Mouse (Mus musculus) T-cell, adult 66 days (primary cell): ENCODE measurements around the gene Zfpl1. TPM values are rescaled to one million over a fixed set of nuclear protein-coding genes. Genes with fewer than 3 reads are reported as not detected.

Experiments
- total RNA-seq, 2 experiments: library from RNA; stranded (reverse); gene quantifications; 3 replicates in 1 of 2; 4 replicates in 1 of 2; pipeline ENCODE4 v1.2.4; 2023

Gene Zfpl1
- 10 to 100 TPM; 56.5 to 63.3 TPM for total RNA-seq

GRCm38 (mm10) chr19:6084478-6085248 is at the start of gene Zfpl1, which contains the start of gene Cdca5:
Zfpl1 (minus strand) TSS chr19:6084956.
Cdca5 (plus strand) TSS chr19:6084983.

GRCm38 (mm10) chr19:6127760-6128341 is 43.1 kb upstream of the Zfpl1 start, which contains the start of gene Snx15:
Snx15 (minus strand) TSS chr19:6128304.

GRCm38 (mm10) chr19:6117986-6118676 is 33.4 kb upstream of the Zfpl1 start, which contains the start of gene Sac3d1:
Sac3d1 (minus strand) TSS chr19:6118650.

GRCm38 (mm10) chr19:6105586-6105985 is 20.8 kb upstream of the Zfpl1 start, which contains the start of gene Naaladl1:
Naaladl1 (plus strand) TSS chr19:6105782.

GRCm38 (mm10) chr19:6094119-6094518 is 9.4 kb upstream of the Zfpl1 start, which contains the start of gene AC131692.1:
AC131692.1 (plus strand) TSS chr19:6094419.

GRCm38 (mm10) chr19:6082156-6082555 is 2.6 kb downstream of the Zfpl1 start, which contains the start of gene Gm28374:
Gm28374 (minus strand) TSS chr19:6082256.

GRCm38 (mm10) chr19:6079983-6080480 is 4.7 kb downstream of the Zfpl1 start, which contains the start of gene Tmem262:
Tmem262 (plus strand) TSS chr19:6080033.

GRCm38 (mm10) chr19:6076564-6077393 is 8.0 kb downstream of the Zfpl1 start, which contains the start of gene Vps51:
Vps51 (minus strand) TSS chr19:6077231.

DNA sequence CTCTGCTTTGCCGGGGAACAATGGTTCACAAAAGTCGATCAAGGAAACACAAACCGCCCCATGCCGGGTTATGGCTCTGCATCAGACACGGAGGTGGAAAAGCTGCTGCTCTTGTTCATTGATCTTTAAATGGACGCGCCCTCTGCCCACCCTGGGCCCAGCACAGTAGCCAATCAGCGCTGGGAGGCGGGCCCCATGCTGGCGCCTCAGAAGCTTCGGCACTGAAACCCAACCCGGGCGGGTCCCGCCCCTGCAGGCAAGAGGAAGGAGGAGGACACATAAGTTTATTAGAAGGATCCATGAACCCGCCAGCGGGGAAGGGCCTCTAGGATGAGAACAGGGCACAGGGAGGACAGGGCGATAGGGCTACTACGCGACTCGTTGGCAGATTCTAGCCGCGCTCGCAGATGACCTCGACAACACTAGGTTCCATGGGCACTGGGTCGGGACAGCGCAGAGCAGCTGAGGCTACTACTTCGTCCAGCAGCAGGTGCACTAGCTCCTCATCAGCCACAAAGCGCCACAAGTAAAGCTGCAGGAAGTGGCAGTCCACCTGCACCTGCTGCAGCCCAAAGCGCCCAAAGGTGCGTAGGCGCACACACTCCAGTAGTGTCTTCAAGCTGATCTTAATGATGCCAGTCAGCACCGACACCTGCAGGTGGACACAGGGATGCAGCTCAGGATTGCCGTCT is 16.9 kb downstream of the Zfpl1 start, which contains the start of gene Tm7sf2:
Gene Tm7sf2, minus strand, starts transcription at position 650 of the 692 bp plus-strand sequence.

DNA sequence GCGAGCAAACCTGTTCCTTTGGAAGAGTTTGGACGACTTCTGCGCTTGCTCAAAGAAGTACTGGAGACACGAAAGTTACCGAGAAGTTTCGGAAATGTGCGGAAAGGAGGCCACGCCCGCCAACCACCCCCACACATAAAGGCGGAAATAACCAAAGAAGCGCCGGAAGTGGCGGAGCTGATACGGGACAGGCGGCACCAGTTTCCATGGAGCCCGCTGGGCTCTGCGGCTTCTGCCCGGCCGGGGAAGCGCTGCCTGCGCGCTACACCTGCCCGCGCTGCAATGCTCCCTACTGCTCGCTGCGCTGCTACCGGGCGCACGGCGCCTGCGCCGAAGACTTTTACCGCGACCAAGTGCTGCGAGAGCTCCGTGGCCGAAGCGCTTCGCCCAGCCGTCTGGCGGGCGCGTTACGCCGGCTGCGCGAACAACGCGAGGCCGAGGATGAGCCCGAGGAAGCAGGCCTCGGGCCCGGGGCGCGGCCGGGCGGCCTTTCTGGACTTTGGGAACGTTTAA is 23.7 kb downstream of the Zfpl1 start, which contains the start of gene Znhit2:
Gene Znhit2, plus strand, starts transcription at position 172 of the 513 bp plus-strand sequence.

GRCm38 (mm10) chr19:6057313-6058096 is 27.3 kb downstream of the Zfpl1 start, which contains the start of the genes Mrpl49 and Fau:
Mrpl49 (minus strand) TSS chr19:6057785.
Fau (plus strand) TSS chr19:6057844.

DNA sequence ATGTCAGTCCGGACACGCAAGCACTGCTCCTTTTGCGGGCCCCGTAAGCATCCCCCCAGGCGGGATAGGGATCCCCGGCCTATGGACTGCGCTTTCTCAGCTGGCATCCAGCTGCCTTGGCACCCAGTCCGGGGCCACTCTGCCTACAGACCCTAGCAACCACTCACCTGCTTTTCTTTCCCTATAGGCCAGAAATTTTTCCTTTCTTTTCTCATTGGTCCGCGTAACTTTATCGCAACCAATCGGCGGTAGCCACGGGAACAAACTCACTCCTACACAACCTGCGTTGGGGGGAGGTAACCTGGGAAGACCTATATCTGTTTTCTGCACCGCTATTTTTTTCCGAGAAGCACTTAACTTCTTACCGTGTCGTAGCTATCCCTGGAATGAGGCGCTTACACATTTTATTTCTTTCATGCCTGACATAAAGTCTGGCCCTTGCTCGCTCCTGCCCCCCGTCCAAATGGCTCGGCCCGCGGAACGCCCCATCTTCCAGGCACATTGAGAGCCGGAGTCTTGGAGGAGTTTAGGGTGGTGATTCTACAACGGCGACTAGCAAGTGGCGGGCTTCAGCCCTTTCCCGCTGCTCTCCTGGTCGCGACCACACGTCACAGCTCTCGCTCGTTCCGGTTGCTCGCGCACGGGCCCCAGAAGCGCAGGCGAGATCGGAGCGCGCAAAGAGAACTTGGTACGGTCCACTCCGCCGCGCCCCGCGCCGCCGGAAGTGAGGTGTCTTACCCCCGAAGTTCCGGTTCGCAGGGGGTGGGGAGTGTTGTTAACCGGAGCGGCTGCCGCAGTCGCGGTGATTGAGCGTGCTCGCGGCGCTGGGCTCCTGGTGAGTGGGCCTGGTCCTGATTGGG is 38.2 kb downstream of the Zfpl1 start, which contains the start of gene Syvn1:
Gene Syvn1, plus strand, starts transcription at position 283 of the 860 bp plus-strand sequence.

Other genes with a start within 250 kb of the Zfpl1 start
- gene Frmd8, start 209.7 kb downstream of the Zfpl1 start, total RNA-seq: 100 to 1,000 TPM; 177 to 193 TPM
- 10 to 100 TPM; 22.3 to 23.2 TPM for gene Slc25a45, start 207.1 kb downstream of the Zfpl1 start, total RNA-seq
- 1 to 10 TPM; 4.9 to 6.1 TPM for gene Tigd3, start 190.8 kb downstream of the Zfpl1 start, total RNA-seq
- 100 to 1,000 TPM; 147 to 183 TPM for gene Dpf2, start 171.9 kb downstream of the Zfpl1 start, total RNA-seq
- under 1 TPM in 1 of 2 experiments, not detected in 1; 0.52 TPM for gene Cdc42ep2, start 160.1 kb downstream of the Zfpl1 start, total RNA-seq
- gene Pola2, start 120.8 kb downstream of the Zfpl1 start, total RNA-seq: 10 to 100 TPM; 66.1 to 74.2 TPM
- gene Slc22a20, start 98.8 kb downstream of the Zfpl1 start, total RNA-seq: not detected
- gene Capn1, start 69.1 kb downstream of the Zfpl1 start, total RNA-seq: 100 to 1,000 TPM; 165 to 174 TPM
- 10 to 100 TPM; 49.9 to 56.0 TPM for gene Syvn1, start 38.4 kb downstream of the Zfpl1 start, total RNA-seq
- 10 to 100 TPM; 21.7 to 31.5 TPM for gene Mrpl49, start 27.2 kb downstream of the Zfpl1 start, total RNA-seq
- 1,000 to 10,000 TPM; 3,055 to 3,156 TPM for gene Fau, start 27.1 kb downstream of the Zfpl1 start, total RNA-seq
- 10 to 100 TPM; 16.1 to 20.1 TPM for gene Znhit2, start 23.8 kb downstream of the Zfpl1 start, total RNA-seq
- 10 to 100 TPM; 18.7 to 20.5 TPM for gene Tm7sf2, start 16.6 kb downstream of the Zfpl1 start, total RNA-seq
- 100 to 1,000 TPM; 107 to 113 TPM for gene Vps51, start 7.7 kb downstream of the Zfpl1 start, total RNA-seq
- not detected for gene Tmem262, start 4.9 kb downstream of the Zfpl1 start, total RNA-seq
- gene Gm28374, start 2.7 kb downstream of the Zfpl1 start, total RNA-seq: not detected
- 1 to 10 TPM; 1.7 to 3.6 TPM for gene Cdca5, start within 50 bp of the Zfpl1 start, total RNA-seq
- not detected for gene AC131692.1, start 9.5 kb upstream of the Zfpl1 start, total RNA-seq
- not detected for gene Naaladl1, start 20.8 kb upstream of the Zfpl1 start, total RNA-seq
- gene Sac3d1, start 33.7 kb upstream of the Zfpl1 start, total RNA-seq: 10 to 100 TPM; 10.7 to 14.0 TPM
- gene Snx15, start 43.3 kb upstream of the Zfpl1 start, total RNA-seq: 10 to 100 TPM; 33.6 to 39.4 TPM
- gene Batf2, start 56.0 kb upstream of the Zfpl1 start, total RNA-seq: under 1 TPM in 1 of 2 experiments, not detected in 1; 0.95 TPM
- gene Arl2, start 56.6 kb upstream of the Zfpl1 start, total RNA-seq: 10 to 100 TPM; 24.3 to 25.9 TPM
- gene Majin, start 99.4 kb upstream of the Zfpl1 start, total RNA-seq: not detected
- not detected for gene Gpha2, start 141.4 kb upstream of the Zfpl1 start, total RNA-seq
- 10 to 100 TPM; 20.3 to 31.1 TPM for gene Ppp2r5b, start 150.9 kb upstream of the Zfpl1 start, total RNA-seq
- gene Atg2a, start 156.7 kb upstream of the Zfpl1 start, total RNA-seq: 100 to 1,000 TPM; 171 to 195 TPM
- 10 to 100 TPM; 40.0 to 48.7 TPM for gene Ehd1, start 191.8 kb upstream of the Zfpl1 start, total RNA-seq
- gene Cdc42bpg, start 221.5 kb upstream of the Zfpl1 start, total RNA-seq: 1 to 10 TPM; 5.8 to 7.4 TPM